Mouse (Mus musculus) forebrain, postnatal 0 days (tissue): Measurements from ENCODE around the gene Tsacc. TPM values are rescaled to one million over a fixed set of nuclear protein-coding genes. Genes with fewer than 3 reads are reported as not detected.

ENCODE experiments used
- ATAC-seq: fragments of 200-750 bp; cut with Nextera tagmentation; 2 replicates; pipeline ENCODE4 v1.8.0; 2017; ENCODE audit warnings: mild to moderate bottlenecking, moderate library complexity
- DNase-seq: peaks from one replicate; pipeline ENCODE4 v3.0.0-alpha.2; 2015
- H3K27ac ChIP-seq: fragments of 300-500 bp; sonication (generic); 2 replicates; pipeline ENCODE4 v1.5.1; 2014; ENCODE audit warnings: low read depth, mild to moderate bottlenecking, antibody characterized with exemption, low read length, moderate library complexity, mixed read lengths
- H3K27me3 ChIP-seq: fragments of 300-500 bp; sonication (generic); 2 replicates; pipeline ENCODE4 v1.6.1; 2014; ENCODE audit warnings: mild to moderate bottlenecking, low read length, mixed read lengths; ENCODE audit not compliant: insufficient read depth
- H3K36me3 ChIP-seq: fragments of 300-500 bp; sonication (generic); 2 replicates; pipeline ENCODE4 v1.6.1; 2014; ENCODE audit warnings: mild to moderate bottlenecking, moderate library complexity; ENCODE audit not compliant: insufficient read depth
- H3K4me1 ChIP-seq: fragments of 300-500 bp; sonication (generic); 2 replicates; pipeline ENCODE4 v1.6.1; 2014; ENCODE audit warnings: antibody characterized with exemption; ENCODE audit not compliant: insufficient read depth
- H3K4me2 ChIP-seq: fragments of 300-500 bp; sonication (generic); 2 replicates; pipeline ENCODE4 v1.6.1; 2014; ENCODE audit warnings: low read depth, mild to moderate bottlenecking, moderate library complexity
- H3K4me3 ChIP-seq: fragments of 300-500 bp; sonication (generic); 2 replicates; pipeline ENCODE4 v1.5.1; 2014; ENCODE audit warnings: low read depth, low read length, mixed read lengths
- H3K9ac ChIP-seq: fragments of 300-500 bp; sonication (generic); 2 replicates; pipeline ENCODE4 v1.6.1; 2014; ENCODE audit warnings: mild to moderate bottlenecking
- H3K9me3 ChIP-seq: fragments of 300-500 bp; sonication (generic); 2 replicates; pipeline ENCODE4 v1.6.1; 2016; ENCODE audit warnings: low read length
- CTCF ChIP-seq: sonication (generic); IDR thresholded peaks from 2 replicates; pipeline ENCODE4 v1.5.1; 2016; ENCODE audit warnings: antibody characterized with exemption, control low read depth, low read depth
- WGBS: fragments of 180-500 bp; shearing (Covaris S2); extraction: QIAGEN DNeasy Blood & Tissue Kit; methylation state at CpG from one replicate; pipeline ENCODE4 v1.1.7; 2014; 5-methylcytosine and 5-hydroxymethylcytosine counted together
- polyA plus RNA-seq: library from polyadenylated mRNA; unstranded; fragments of >200 nt; fragmentation: Nextera tagmentation; extraction: Ambion mirVana; gene quantifications from 2 replicates; pipeline ENCODE4 v1.2.1, GENCODE M21; 2015
- total RNA-seq: library from RNA; depleted of rRNA; stranded (reverse); fragments of >200 nt; gene quantifications from 2 replicates; pipeline ENCODE4 v1.2.3, GENCODE M21; 2014

Tsacc gene
- total and polyA plus RNA-seq, 2 experiments from 2014 or later, result 1.2 to 11.9 TPM

- TF ChIP-seq CTCF, result peak; percentile 89
- no peak overlapping the region for H3K9ac ChIP-seq
- ATAC-seq, result no peak
- WGBS, result 19% methylated on average over 13 of the region's 13 CpGs
- no peaks in the 10 kb centered on the region for H3K9me3 ChIP-seq
- no peak overlapping the region for H3K27ac ChIP-seq
- no peaks in the 10 kb centered on the region for H3K36me3 ChIP-seq
- H3K4me2 ChIP-seq, result no peak overlapping the region
- no peaks in the 10 kb centered on the region for H3K27me3 ChIP-seq
- H3K4me1 ChIP-seq, result peaks cover 14% of the 10 kb centered on the region; the same call in 1 of the 2 replicates
- DNase-seq, result peak; percentile 60
- no peak overlapping the region for H3K4me3 ChIP-seq
Observed at GRCm38 (mm10) chr3:88245811-88246210, 51.0 kb downstream of the Tsacc start.

DNA sequence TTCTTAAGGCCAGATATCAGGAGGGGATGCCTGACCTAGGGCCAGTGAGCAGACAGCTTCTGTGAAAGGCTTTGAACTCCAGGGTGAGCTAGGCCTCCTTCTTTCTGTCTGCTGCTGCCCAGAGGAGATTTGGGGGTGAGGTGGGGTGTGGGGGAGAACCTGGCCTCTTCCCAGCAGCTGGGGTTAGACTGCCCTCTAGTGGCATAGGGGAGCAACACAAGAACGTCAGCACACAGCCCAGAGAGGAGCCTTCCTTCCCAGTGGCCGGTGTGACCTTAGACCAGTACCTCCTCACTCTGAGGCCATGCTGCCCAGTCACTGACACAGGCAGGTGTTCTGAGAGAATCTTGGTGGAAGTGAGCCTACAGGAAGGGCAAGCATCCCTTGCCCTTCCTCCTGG is 52.7 kb downstream of the Tsacc start:
- H3K36me3 ChIP-seq, result no peaks in the 10 kb centered on the region
- 0% methylated on average over 2 of the region's 2 CpGs for WGBS
- H3K27ac ChIP-seq, result no peak overlapping the region
- peaks cover 15% of the 10 kb centered on the region; the same call in 1 of the 2 replicates for H3K4me1 ChIP-seq
- peak; percentile 92 for TF ChIP-seq CTCF
- ATAC-seq (no peak), DNase-seq (peak; percentile 77)
- H3K4me3 ChIP-seq, result no peak overlapping the region
- no peaks in the 10 kb centered on the region for H3K27me3 ChIP-seq
- H3K4me2 ChIP-seq, result no peak overlapping the region
- H3K9me3 ChIP-seq, result no peaks in the 10 kb centered on the region
- H3K9ac ChIP-seq, result no peak overlapping the region

- H3K36me3 ChIP-seq, result no peaks in the 10 kb centered on the region
- H3K9ac ChIP-seq, result peak overlapping the region; percentile 37; the same call in 1 of the 2 replicates
- H3K4me2 ChIP-seq, result peak overlapping the region; percentile 25
- H3K4me3 ChIP-seq, result no peak overlapping the region
- ATAC-seq, result peak; percentile 62
- H3K4me1 ChIP-seq, result peaks cover 24% of the 10 kb centered on the region
- 2% methylated on average over 13 of the region's 13 CpGs for WGBS
- no peaks in the 10 kb centered on the region for H3K9me3 ChIP-seq
- peak; percentile 95 for TF ChIP-seq CTCF
- no peaks in the 10 kb centered on the region for H3K27me3 ChIP-seq
- peak overlapping the region; percentile 75 for H3K27ac ChIP-seq
- peak; percentile 90 for DNase-seq
Observed at GRCm38 (mm10) chr3:88242531-88242930, 54.3 kb downstream of the Tsacc start.

DNA sequence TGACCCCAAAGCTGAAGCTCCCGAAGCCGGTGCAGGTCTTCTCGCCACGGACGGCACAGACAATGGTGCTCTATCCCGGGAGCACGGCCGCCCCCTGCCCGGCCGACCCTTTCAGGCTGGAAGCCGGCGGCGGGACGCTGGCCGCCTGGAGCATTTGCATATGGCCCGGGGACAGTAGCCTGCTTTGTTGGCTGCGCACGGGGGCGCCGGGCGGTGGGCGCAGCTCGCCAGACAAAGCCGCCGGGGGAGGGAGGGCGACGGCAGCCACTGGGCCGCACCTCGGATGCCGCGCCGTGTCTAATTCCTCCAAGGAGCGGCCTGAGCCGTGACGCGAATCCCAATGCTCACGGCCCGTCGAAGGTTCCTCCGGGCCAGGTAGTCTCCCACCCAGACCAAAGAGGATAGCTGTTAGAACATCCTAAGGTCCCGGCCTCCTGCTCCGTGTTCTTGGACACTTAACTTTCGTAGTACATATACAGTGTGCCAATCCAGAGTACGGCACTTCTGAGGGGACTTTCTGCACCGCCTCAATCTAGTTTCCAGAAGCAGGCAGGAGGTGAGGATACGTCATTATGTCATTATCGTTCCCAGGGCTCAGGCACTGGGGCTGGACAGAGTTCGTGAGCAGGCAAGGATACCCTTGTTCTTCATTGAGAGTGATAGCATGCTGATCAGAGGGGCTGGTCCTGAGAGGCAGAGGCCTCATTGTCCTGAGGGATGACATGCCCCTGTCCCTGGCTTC is 55.6 kb downstream of the Tsacc start:
- 5% methylated on average over 46 of the region's 48 CpGs for WGBS
- Histone ChIP-seq H3K9me3 (no peaks in the 10 kb centered on the region), H3K27me3 (no peaks in the 10 kb centered on the region), H3K9ac (peak overlapping the region; percentile 40), H3K4me1 (peaks cover 24% of the 10 kb centered on the region), H3K4me3 (peak overlapping the region; percentile 19), H3K4me2 (peak overlapping the region; percentile 47), H3K36me3 (no peaks in the 10 kb centered on the region), H3K27ac (peak overlapping the region; percentile 75)
- ATAC-seq (peak; percentile 3; the same call in 1 of the 2 replicates), DNase-seq (peak; percentile 58)
- TF ChIP-seq CTCF, result no peak

GRCm38 (mm10) chr3:88239446-88239845 is 57.4 kb downstream of the Tsacc start:
- H3K4me1 ChIP-seq, result peaks cover 24% of the 10 kb centered on the region
- no peak for TF ChIP-seq CTCF

GRCm38 (mm10) chr3:88238866-88239391 is 57.9 kb downstream of the Tsacc start:
- H3K27ac ChIP-seq, result peak overlapping the region; percentile 79
- DNase-seq (peak; percentile 75), ATAC-seq (peak; percentile 83)
- TF ChIP-seq CTCF, result no peak
- peaks cover 24% of the 10 kb centered on the region for H3K4me1 ChIP-seq
- no peak overlapping the region for H3K4me2 ChIP-seq
- no peaks in the 10 kb centered on the region for H3K9me3 ChIP-seq
- 22% methylated on average over 8 of the region's 8 CpGs for WGBS
- no peaks in the 10 kb centered on the region for H3K36me3 ChIP-seq
- no peaks in the 10 kb centered on the region for H3K27me3 ChIP-seq
- H3K4me3 ChIP-seq, result no peak overlapping the region
- H3K9ac ChIP-seq, result no peak overlapping the region

More at GRCm38 (mm10) chr3:88239446-88239845, 57.4 kb downstream of the Tsacc start:
- peak overlapping the region; percentile 79 for H3K27ac ChIP-seq
- 39% methylated on average over 4 of the region's 4 CpGs for WGBS
- DNase-seq (no peak), ATAC-seq (no peak)
- no peaks in the 10 kb centered on the region for H3K36me3 ChIP-seq
- no peak overlapping the region for H3K4me3 ChIP-seq
- no peaks in the 10 kb centered on the region for H3K27me3 ChIP-seq
- no peak overlapping the region for H3K4me2 ChIP-seq
- H3K9me3 ChIP-seq, result no peaks in the 10 kb centered on the region
- no peak overlapping the region for H3K9ac ChIP-seq

DNA sequence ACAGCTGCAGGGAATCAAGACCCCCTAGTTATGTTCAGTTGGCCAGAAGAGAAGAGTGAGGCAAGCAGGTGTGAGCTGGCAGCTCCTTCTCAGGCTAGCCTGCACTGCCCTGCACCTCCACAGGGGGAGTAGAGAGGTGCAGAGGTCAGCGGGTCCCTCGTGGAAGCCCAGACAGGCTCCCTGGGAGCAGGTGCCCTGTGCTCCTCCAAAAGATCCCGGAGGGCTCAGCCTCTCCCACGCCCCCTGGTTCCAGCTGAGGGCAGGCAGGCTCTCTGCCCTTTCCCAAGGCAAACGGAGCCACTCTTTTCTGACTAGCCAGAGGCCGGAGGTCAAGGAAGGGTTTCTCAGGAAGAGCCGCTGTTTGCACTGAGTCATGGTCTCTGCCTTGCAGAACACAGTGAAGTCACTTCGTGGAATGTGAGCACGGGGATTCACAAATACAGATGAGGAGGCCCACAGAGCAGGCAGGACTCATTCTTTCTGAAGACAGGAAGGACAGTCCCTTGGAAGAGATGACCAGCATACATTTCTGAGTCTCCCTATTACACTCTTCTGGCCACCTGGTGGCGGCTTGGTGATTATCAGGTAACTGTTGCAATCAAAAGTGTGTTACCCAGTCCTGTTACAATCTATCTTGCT is 59.1 kb downstream of the Tsacc start:
- H3K4me2 ChIP-seq, result no peak overlapping the region
- no peak overlapping the region for H3K9ac ChIP-seq
- peaks cover 24% of the 10 kb centered on the region for H3K4me1 ChIP-seq
- DNase-seq (peak; percentile 62), ATAC-seq (no peak)
- 13% methylated on average over 10 of the region's 10 CpGs for WGBS
- peak overlapping the region; percentile 79 for H3K27ac ChIP-seq
- no peaks in the 10 kb centered on the region for H3K27me3 ChIP-seq
- H3K9me3 ChIP-seq, result no peaks in the 10 kb centered on the region
- peak; percentile 54 for TF ChIP-seq CTCF
- H3K36me3 ChIP-seq, result no peaks in the 10 kb centered on the region
- no peak overlapping the region for H3K4me3 ChIP-seq
